Mouse (Mus musculus) ES-CJ7 (cell line): ENCODE data around the gene Fam71f1.
"Not testable (repeated sequence)": the region's sequence is repeated elsewhere in the genome, so short reads cannot be mapped to it uniquely, and the experiment has no call there.

ENCODE experiments used
- DNase-seq: peaks from one replicate; pipeline ENCODE4 v3.0.0; 2011; ENCODE audit warnings: low read depth, low spot score

The Fam71f1 gene

DNA sequence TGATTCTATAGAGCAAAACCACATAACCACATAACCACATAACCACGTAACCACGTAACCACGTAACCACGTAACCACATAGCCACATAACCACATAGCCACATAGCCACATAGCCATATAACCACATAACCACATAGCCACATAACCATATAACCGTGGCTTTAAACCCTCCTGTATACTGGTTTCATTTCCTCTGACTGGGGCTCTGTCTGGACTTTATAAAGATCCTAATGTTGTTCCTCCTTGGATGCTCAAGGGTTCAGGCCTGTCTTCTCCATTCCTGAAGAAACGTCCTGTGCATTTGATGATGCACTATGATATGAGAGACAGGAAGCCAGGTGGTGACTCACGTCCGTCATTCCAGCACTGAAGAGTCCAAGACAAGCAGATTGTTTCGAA is 8.0 kb downstream of the Fam71f1 start:
- no peak for DNase-seq

- DNase-seq, result no peak
Observed at GRCm38 (mm10) chr6:29329514-29329913, 10.6 kb downstream of the Fam71f1 start.

DNA sequence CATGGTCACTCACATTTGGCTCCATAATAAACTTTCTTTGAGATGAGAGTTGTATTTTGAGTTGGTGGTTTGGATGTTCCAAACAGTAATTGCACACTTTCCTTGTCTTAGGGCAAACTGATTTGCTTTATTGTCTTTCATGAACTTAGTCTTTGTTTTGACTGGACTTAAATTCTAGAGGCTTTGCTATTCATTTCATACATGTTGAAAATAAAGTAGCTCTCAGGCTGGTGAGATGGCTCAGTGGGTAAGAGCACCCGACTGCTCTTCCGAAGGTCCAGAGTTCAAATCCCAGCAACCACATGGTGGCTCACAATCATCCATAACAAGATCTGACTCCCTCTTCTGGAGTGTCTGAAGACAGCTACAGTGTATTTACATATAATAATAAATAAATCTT is 27.6 kb downstream of the Fam71f1 start:
- DNase-seq, result not testable (repeated sequence)

DNA sequence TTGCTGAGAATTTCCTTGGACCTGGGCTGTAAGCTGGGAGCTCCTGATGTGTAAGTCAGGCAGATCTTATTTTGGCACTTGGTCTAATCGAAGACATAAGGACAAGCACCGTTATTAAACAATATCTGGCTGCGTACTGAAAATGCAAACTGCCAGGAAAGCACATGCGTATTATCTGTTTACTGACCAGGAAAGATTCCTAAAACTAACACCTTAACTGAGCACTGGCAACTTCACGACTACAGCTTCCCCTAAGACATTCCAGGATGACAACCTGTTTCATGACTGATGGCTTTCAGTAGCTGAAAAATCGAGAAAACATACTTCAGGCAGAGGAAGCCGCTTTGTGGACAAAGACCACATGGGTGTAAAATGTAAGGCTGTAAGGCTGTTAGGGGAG is 28.2 kb downstream of the Fam71f1 start:
- no peak for DNase-seq

DNA sequence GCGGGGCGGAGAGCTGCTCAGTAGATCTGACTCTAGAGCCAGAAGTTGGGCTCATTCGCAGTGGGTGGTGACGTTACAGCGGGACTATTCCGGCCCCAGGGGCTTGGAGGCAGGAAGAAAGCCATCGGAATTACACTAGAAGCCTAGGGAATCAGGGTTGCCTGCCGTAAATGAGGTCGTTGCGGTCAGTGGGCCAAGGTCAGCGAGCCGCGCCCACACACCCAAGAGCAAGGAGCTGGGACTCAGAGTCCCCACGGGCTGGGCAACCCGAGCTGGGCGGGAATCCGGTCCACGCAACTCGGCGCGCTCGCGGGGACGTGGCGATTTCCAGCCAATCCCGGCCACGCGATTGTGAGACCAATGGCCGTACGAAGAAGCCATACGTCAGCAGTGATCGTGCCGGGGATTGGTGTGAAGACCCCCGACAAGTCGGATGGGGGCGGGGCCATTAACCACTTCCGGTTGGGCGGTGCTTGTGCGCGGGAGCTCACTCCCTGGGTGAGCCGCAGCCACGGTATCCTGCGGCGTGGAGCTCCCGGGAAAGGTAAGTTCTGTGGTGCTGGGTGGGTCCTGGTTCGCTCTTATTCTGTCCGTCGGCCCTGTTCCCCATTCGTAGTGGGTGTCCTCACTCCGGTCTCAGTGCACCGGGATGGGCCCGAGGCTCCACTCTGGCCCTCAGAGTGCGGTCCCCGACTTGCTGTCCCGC is 28.9 kb downstream of the Fam71f1 start, which contains the start of gene Calu:
Gene Calu, plus strand, starts transcription at position 405 of the 706 bp plus-strand sequence.
- DNase-seq, result peak; percentile 100

GRCm38 (mm10) chr6:29348371-29348724 is 29.4 kb downstream of the Fam71f1 start:
- no peak for DNase-seq

GRCm38 (mm10) chr6:29351613-29352012 is 32.7 kb downstream of the Fam71f1 start:
- peak; percentile 63 for DNase-seq

GRCm38 (mm10) chr6:29352816-29353215 is 33.9 kb downstream of the Fam71f1 start:
- DNase-seq, result no peak

- DNase-seq, result no peak
Observed at GRCm38 (mm10) chr6:29359386-29359785, 40.4 kb downstream of the Fam71f1 start.

DNA sequence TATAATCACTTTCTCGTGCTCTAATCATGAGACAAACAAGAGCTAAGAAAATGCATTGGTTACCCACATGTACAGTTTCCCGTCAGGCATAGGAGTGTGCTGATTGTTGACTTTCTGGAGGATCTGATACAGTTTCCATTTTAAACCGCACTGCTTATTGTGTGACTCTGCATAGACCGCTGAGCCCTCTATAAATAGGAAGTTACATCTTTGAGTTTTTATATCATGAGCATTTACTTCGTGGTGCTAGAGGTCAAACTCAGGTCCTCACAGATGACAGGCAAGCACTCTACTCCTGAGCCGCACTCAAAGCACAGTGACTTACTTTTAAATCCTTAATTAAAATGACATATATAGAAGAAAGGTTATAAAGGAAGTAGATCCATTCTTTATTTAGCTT is 41.3 kb downstream of the Fam71f1 start:
- no peak for DNase-seq

- DNase-seq, result no peak
Observed at GRCm38 (mm10) chr6:29362246-29363128, 43.5 kb downstream of the Fam71f1 start.

- no peak for DNase-seq
Observed at GRCm38 (mm10) chr6:29363129-29363515, 44.2 kb downstream of the Fam71f1 start.

DNA sequence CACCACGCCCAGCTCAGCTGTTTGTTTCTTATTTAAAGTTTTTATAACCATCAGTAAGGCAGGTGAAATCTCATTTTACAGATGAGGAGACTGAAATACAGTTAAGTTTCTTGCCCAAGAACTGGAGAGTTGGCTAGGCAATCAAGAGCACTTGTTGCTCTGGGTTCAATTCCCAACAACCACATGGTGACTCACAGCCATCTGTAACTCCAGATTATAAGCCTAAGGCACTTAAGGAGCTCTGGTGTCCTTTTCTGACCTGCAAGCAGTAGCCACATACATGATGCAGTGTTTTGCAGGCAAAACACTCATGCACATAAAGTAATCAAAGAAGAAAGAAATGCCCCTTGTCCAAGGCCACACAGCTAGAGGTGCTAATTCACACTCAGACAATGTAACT is 46.3 kb downstream of the Fam71f1 start:
- no peak for DNase-seq

- DNase-seq, result no peak
Observed at GRCm38 (mm10) chr6:29377386-29377785, 58.4 kb downstream of the Fam71f1 start.

- DNase-seq, result no peak
Observed at GRCm38 (mm10) chr6:29378678-29379077, 59.7 kb downstream of the Fam71f1 start.

DNA sequence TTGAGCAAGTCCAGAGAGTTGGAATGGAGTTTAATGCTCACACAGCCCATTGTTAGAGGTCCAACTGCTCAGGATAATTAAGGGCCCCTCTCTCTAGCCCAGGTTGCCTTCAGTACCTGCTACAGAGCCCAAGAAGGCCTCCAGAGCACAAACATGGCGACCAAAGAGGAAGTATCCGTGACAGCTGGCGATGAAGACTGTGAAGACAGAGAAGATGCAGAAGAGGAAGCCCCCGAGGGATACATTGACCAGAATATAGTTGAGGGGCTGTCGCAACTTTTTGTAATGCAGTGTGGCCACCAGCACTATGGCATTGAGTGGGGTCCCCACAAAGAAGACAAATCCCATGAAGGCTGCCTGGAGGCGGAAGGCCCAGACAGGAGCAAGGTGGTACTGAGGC is 61.0 kb downstream of the Fam71f1 start:
- no peak for DNase-seq

- DNase-seq, result peak; percentile 21
Observed at GRCm38 (mm10) chr6:29382442-29382841, 63.5 kb downstream of the Fam71f1 start.
